Mouse (Mus musculus) lung, embryonic 15.5 days (tissue): ENCODE measurements at regions not wholly inside any gene's neighbourhood (a gene's known extent, or its start where the extent isn't known, plus 50 kb on each side); places are given as distances from the start of the nearest gene placed in this dataset.

Experiments
- ATAC-seq: fragments of 200-750 bp; cut with Nextera tagmentation; 2 replicates; pipeline ENCODE4 v1.8.0; 2017; ENCODE audit warnings: moderate number of reproducible peaks, borderline replicate concordance; ENCODE audit not compliant: low FRiP score, low TSS enrichment; ENCODE audit errors: extremely low read depth
- H3K27ac ChIP-seq: fragments of 300-500 bp; sonication (generic); 2 replicates; pipeline ENCODE4 v1.5.1; 2015; ENCODE audit warnings: moderate library complexity, mild to moderate bottlenecking, inconsistent platforms
- H3K27me3 ChIP-seq: fragments of 300-500 bp; sonication (generic); 2 replicates; pipeline ENCODE4 v1.6.1; 2015; ENCODE audit warnings: inconsistent platforms
- H3K36me3 ChIP-seq: fragments of 300-500 bp; sonication (generic); 2 replicates; pipeline ENCODE4 v1.6.1; 2015; ENCODE audit warnings: inconsistent platforms
- H3K4me1 ChIP-seq: fragments of 300-500 bp; sonication (generic); 2 replicates; pipeline ENCODE4 v1.6.1; 2015; ENCODE audit warnings: inconsistent platforms
- H3K4me2 ChIP-seq: fragments of 300-500 bp; sonication (generic); 2 replicates; pipeline ENCODE4 v1.6.1; 2015; ENCODE audit warnings: inconsistent platforms, mild to moderate bottlenecking, moderate library complexity
- H3K4me3 ChIP-seq: fragments of 300-500 bp; sonication (generic); 2 replicates; pipeline ENCODE4 v1.5.1; 2015; ENCODE audit warnings: mild to moderate bottlenecking, inconsistent platforms
- H3K9ac ChIP-seq: fragments of 300-500 bp; sonication (generic); 2 replicates; pipeline ENCODE4 v1.6.1; 2015; ENCODE audit warnings: inconsistent platforms
- H3K9me3 ChIP-seq: fragments of 300-500 bp; sonication (generic); 2 replicates; pipeline ENCODE4 v1.6.1; 2016; ENCODE audit warnings: inconsistent platforms
- WGBS: fragments of 180-500 bp; shearing (Covaris S2); methylation state at CpG from one replicate; pipeline ENCODE4 v1.1.7; 2015; 5-methylcytosine and 5-hydroxymethylcytosine counted together

GRCm38 (mm10) chr16:87783561-87784304, 85.0 kb downstream of the Bach1 start:
- no peaks in the 10 kb centered on the region for H3K27me3 ChIP-seq
- ATAC-seq: no peak
- WGBS: 54% methylated on average over 17 of the region's 17 CpGs
- H3K4me1 ChIP-seq: peaks cover 6% of the 10 kb centered on the region; the same call in 1 of the 2 replicates
- H3K36me3 ChIP-seq: no peaks in the 10 kb centered on the region
- no peak overlapping the region for H3K9ac ChIP-seq
- H3K4me3 ChIP-seq: no peak overlapping the region
- H3K4me2 ChIP-seq: peak overlapping the region; percentile 41
- H3K9me3 ChIP-seq: no peaks in the 10 kb centered on the region
- peak overlapping the region; percentile 75 for H3K27ac ChIP-seq

GRCm38 (mm10) chr16:87784405-87784994, 85.8 kb downstream of the Bach1 start:
- Histone ChIP-seq H3K9me3 (no peaks in the 10 kb centered on the region), H3K27me3 (no peaks in the 10 kb centered on the region), H3K4me3 (peak overlapping the region; percentile 10; the same call in 1 of the 2 replicates), H3K9ac (no peak overlapping the region), H3K27ac (peak overlapping the region; percentile 75), H3K4me2 (peak overlapping the region; percentile 41), H3K4me1 (peaks cover 6% of the 10 kb centered on the region; the same call in 1 of the 2 replicates), H3K36me3 (no peaks in the 10 kb centered on the region)
- WGBS: 33% methylated on average over 13 of the region's 13 CpGs
- ATAC-seq: peak; percentile 81; the same call in 1 of the 2 replicates

GRCm38 (mm10) chr16:87789539-87789938, 90.8 kb downstream of the Bach1 start:
- Histone ChIP-seq H3K27ac (no peak overlapping the region), H3K9me3 (no peaks in the 10 kb centered on the region), H3K9ac (no peak overlapping the region), H3K4me2 (no peak overlapping the region), H3K36me3 (no peaks in the 10 kb centered on the region), H3K27me3 (no peaks in the 10 kb centered on the region), H3K4me1 (peaks cover 3% of the 10 kb centered on the region; the same call in 1 of the 2 replicates), H3K4me3 (no peak overlapping the region)
- 89% methylated on average over 10 of the region's 10 CpGs for WGBS
- no peak for ATAC-seq

GRCm38 (mm10) chr16:87789957-87790356, 91.2 kb downstream of the Bach1 start:
- 84% methylated on average over 6 of the region's 6 CpGs for WGBS
- Histone ChIP-seq H3K27ac (no peak overlapping the region), H3K27me3 (no peaks in the 10 kb centered on the region), H3K4me1 (no peaks in the 10 kb centered on the region), H3K4me3 (no peak overlapping the region), H3K4me2 (no peak overlapping the region), H3K9me3 (no peaks in the 10 kb centered on the region), H3K36me3 (no peaks in the 10 kb centered on the region), H3K9ac (no peak overlapping the region)
- no peak for ATAC-seq

- H3K4me2 ChIP-seq: peak overlapping the region; percentile 66
- peaks cover 4% of the 10 kb centered on the region for H3K4me1 ChIP-seq
- no peaks in the 10 kb centered on the region for H3K27me3 ChIP-seq
- no peak overlapping the region for H3K27ac ChIP-seq
- no peaks in the 10 kb centered on the region for H3K9me3 ChIP-seq
- peak; percentile 49; the same call in 1 of the 2 replicates for ATAC-seq
- WGBS: 7% methylated on average over 20 of the region's 20 CpGs
- no peaks in the 10 kb centered on the region for H3K36me3 ChIP-seq
- H3K4me3 ChIP-seq: peak overlapping the region; percentile 35
- H3K9ac ChIP-seq: peak overlapping the region; percentile 25; the same call in 1 of the 2 replicates
Observed at GRCm38 (mm10) chr16:87796514-87797248, 97.9 kb downstream of the Bach1 start.

- Histone ChIP-seq H3K9ac (no peak overlapping the region), H3K36me3 (no peaks in the 10 kb centered on the region), H3K27me3 (no peaks in the 10 kb centered on the region), H3K27ac (no peak overlapping the region), H3K4me1 (no peaks in the 10 kb centered on the region), H3K9me3 (no peaks in the 10 kb centered on the region), H3K4me2 (no peak overlapping the region), H3K4me3 (no peak overlapping the region)
- ATAC-seq: no peak
- WGBS: 84% methylated on average over 4 of the region's 4 CpGs
Observed at GRCm38 (mm10) chr16:87802317-87802716, 103.6 kb downstream of the Bach1 start.

- no peak for ATAC-seq
Observed at GRCm38 (mm10) chr16:87817590-87817989, 118.8 kb downstream of the Bach1 start.

GRCm38 (mm10) chr16:87834296-87834695, 135.6 kb downstream of the Bach1 start:
- 59% methylated on average over 7 of the region's 7 CpGs for WGBS
- no peak for ATAC-seq
- no peak overlapping the region for H3K4me2 ChIP-seq
- H3K27me3 ChIP-seq: no peaks in the 10 kb centered on the region
- no peak overlapping the region for H3K4me3 ChIP-seq
- no peak overlapping the region for H3K27ac ChIP-seq
- no peak overlapping the region for H3K9ac ChIP-seq
- H3K9me3 ChIP-seq: no peaks in the 10 kb centered on the region
- no peaks in the 10 kb centered on the region for H3K4me1 ChIP-seq
- no peaks in the 10 kb centered on the region for H3K36me3 ChIP-seq

More at GRCm38 (mm10) chr16:87817590-87817989, 118.8 kb downstream of the Bach1 start:
- H3K9me3 ChIP-seq: no peaks in the 10 kb centered on the region
- no peaks in the 10 kb centered on the region for H3K36me3 ChIP-seq
- H3K4me3 ChIP-seq: no peak overlapping the region
- no peak overlapping the region for H3K27ac ChIP-seq
- no peak overlapping the region for H3K9ac ChIP-seq
- 68% methylated on average over 8 of the region's 8 CpGs for WGBS
- no peaks in the 10 kb centered on the region for H3K27me3 ChIP-seq
- H3K4me1 ChIP-seq: no peaks in the 10 kb centered on the region
- H3K4me2 ChIP-seq: no peak overlapping the region

- peak; percentile 68; the same call in 1 of the 2 replicates for ATAC-seq
- no peak overlapping the region for H3K9ac ChIP-seq
- no peak overlapping the region; the same call in 1 of the 2 replicates for H3K4me2 ChIP-seq
- no peaks in the 10 kb centered on the region for H3K9me3 ChIP-seq
- 9% methylated on average over 16 of the region's 16 CpGs for WGBS
- H3K27me3 ChIP-seq: no peaks in the 10 kb centered on the region
- no peaks in the 10 kb centered on the region for H3K36me3 ChIP-seq
- no peaks in the 10 kb centered on the region; the same call in 1 of the 2 replicates for H3K4me1 ChIP-seq
- no peak overlapping the region for H3K4me3 ChIP-seq
- H3K27ac ChIP-seq: no peak overlapping the region
Observed at GRCm38 (mm10) chr16:87840949-87841546, 142.3 kb downstream of the Bach1 start.
